13 mouse cellular contexts compared by ENCODE assay signal in genomic region chr12:85264531-85264930, GRCm38 (mm10). TPM values are rescaled to one million over a fixed set of nuclear protein-coding genes. Genes with fewer than 3 reads are reported as not detected.
DNase-seq lines count a peak whose midpoint lies in the region; ATAC-seq and TF ChIP-seq lines count a peak whose summit lies in the region.
"Had no signal": no experiment of that assay in that cellular context is flagged by ENCODE, and none has a peak within 500 bp of the region (broad histone marks: within the 10 kb centered on the region; RNA-seq: fewer than 3 reads in every experiment).

No protein-coding gene starts in this region.

- no peaks in the 10 kb centered on the region for H3K4me1 ChIP-seq in hindbrain, postnatal 0 days (ENCODE audit: insufficient read depth, low read length)
- no peaks in the 10 kb centered on the region for H3K4me1 ChIP-seq in hindbrain, embryonic 16.5 days (ENCODE audit: control insufficient read depth, insufficient read depth, low read depth, low read length)
- H3K4me1 ChIP-seq in embryonic facial prominence, embryonic 12.5 days = peaks cover 27% of the 10 kb centered on the region
- peaks cover 28% of the 10 kb centered on the region; the same call in 1 of the 2 replicates for H3K4me1 ChIP-seq in limb, embryonic 15.5 days
- H3K4me1 ChIP-seq in liver, postnatal 0 days (ENCODE audit: insufficient read depth) = no peaks in the 10 kb centered on the region

- whole genome bisulfite sequencing in hindbrain, postnatal 0 days = 61% methylated on average over 8 of the region's 8 CpGs
- WGBS in hindbrain, embryonic 16.5 days = 75% methylated on average over 8 of the region's 8 CpGs
- 50% methylated on average over 8 of the region's 8 CpGs for WGBS in embryonic facial prominence, embryonic 12.5 days
- 36% methylated on average over 8 of the region's 8 CpGs for WGBS in limb, embryonic 15.5 days
- 87% methylated on average over 8 of the region's 8 CpGs for WGBS in liver, postnatal 0 days (ENCODE audit: insufficient replicate concordance)

- TF ChIP-seq CTCF in hindbrain, postnatal 0 days (IDR thresholded peaks at IDR 0.05; ENCODE audit: low read depth) = no peak
- TF ChIP-seq CTCF in liver, postnatal 0 days (IDR thresholded peaks at IDR 0.05; ENCODE audit: low read depth) = no peak

- H3K27me3 ChIP-seq in hindbrain, postnatal 0 days (ENCODE audit: insufficient read depth, low read length) = no peaks in the 10 kb centered on the region
- no peaks in the 10 kb centered on the region for H3K27me3 ChIP-seq in hindbrain, embryonic 16.5 days (replicated peaks; ENCODE audit: control insufficient read depth, insufficient read depth, low read length)
- H3K27me3 ChIP-seq in embryonic facial prominence, embryonic 12.5 days = no peaks in the 10 kb centered on the region
- no peaks in the 10 kb centered on the region for H3K27me3 ChIP-seq in limb, embryonic 15.5 days
- no peaks in the 10 kb centered on the region for H3K27me3 ChIP-seq in liver, postnatal 0 days (ENCODE audit: insufficient read depth, low read length)
- H3K27me3 ChIP-seq: heart, embryonic 13.5 days; hindbrain, embryonic 15.5 days had no signal

- no peaks in the 10 kb centered on the region for H3K36me3 ChIP-seq in hindbrain, postnatal 0 days (ENCODE audit: insufficient read depth, low read length)
- H3K36me3 ChIP-seq in hindbrain, embryonic 16.5 days (ENCODE audit: control insufficient read depth, insufficient read depth, low read length) = no peaks in the 10 kb centered on the region; the same call in 1 of the 2 replicates
- no peaks in the 10 kb centered on the region for H3K36me3 ChIP-seq in embryonic facial prominence, embryonic 12.5 days
- H3K36me3 ChIP-seq in limb, embryonic 15.5 days = no peaks in the 10 kb centered on the region
- H3K36me3 ChIP-seq in liver, postnatal 0 days (replicated peaks; ENCODE audit: insufficient read depth, low read length) = no peaks in the 10 kb centered on the region; the same call in 1 of the 2 replicates

- no peak overlapping the region for H3K9ac ChIP-seq in hindbrain, postnatal 0 days (replicated peaks; ENCODE audit: low read length)
- no peak overlapping the region for H3K9ac ChIP-seq in hindbrain, embryonic 16.5 days (ENCODE audit: low read depth, low read length)
- no peak overlapping the region for H3K9ac ChIP-seq in embryonic facial prominence, embryonic 12.5 days
- no peak overlapping the region for H3K9ac ChIP-seq in limb, embryonic 15.5 days
- no peak overlapping the region for H3K9ac ChIP-seq in liver, postnatal 0 days (replicated peaks)
- H3K9ac ChIP-seq: heart, embryonic 13.5 days; hindbrain, embryonic 15.5 days had no signal

- peak; percentile 33 for DNase-seq in hindbrain, postnatal 0 days (ENCODE audit: low spot score)
- DNase-seq in lung, postnatal 4 days = peak; percentile 34 to 49
- no peak for DNase-seq in lung, postnatal 14 days
- no peak for DNase-seq in liver, postnatal 0 days
- no peak for DNase-seq in gastrocnemius, postnatal 4 days (ENCODE audit: low spot score in 2 of 2)
- DNase-seq: gastrocnemius, adult 2 months; thymus, adult 2 months had no signal

- H3K9me3 ChIP-seq in hindbrain, postnatal 0 days (ENCODE audit: low read length) = no peaks in the 10 kb centered on the region
- no peaks in the 10 kb centered on the region for H3K9me3 ChIP-seq in hindbrain, embryonic 16.5 days (ENCODE audit: control insufficient read depth, low read length)
- no peaks in the 10 kb centered on the region for H3K9me3 ChIP-seq in embryonic facial prominence, embryonic 12.5 days
- H3K9me3 ChIP-seq in limb, embryonic 15.5 days = no peaks in the 10 kb centered on the region
- H3K9me3 ChIP-seq in liver, postnatal 0 days (ENCODE audit: low read length) = no peaks in the 10 kb centered on the region
- H3K9me3 ChIP-seq: heart, embryonic 13.5 days; hindbrain, embryonic 15.5 days had no signal

- ATAC-seq in hindbrain, postnatal 0 days = no peak
- ATAC-seq in hindbrain, embryonic 16.5 days = no peak
- ATAC-seq in embryonic facial prominence, embryonic 12.5 days (ENCODE audit: insufficient number of reproducible peaks, insufficient read depth, low FRiP score, low TSS enrichment) = no peak
- no peak for ATAC-seq in limb, embryonic 15.5 days (ENCODE audit: insufficient number of reproducible peaks, low FRiP score, low TSS enrichment, low read depth)
- ATAC-seq in liver, postnatal 0 days = no peak

- no peak overlapping the region for H3K4me3 ChIP-seq in hindbrain, postnatal 0 days (ENCODE audit: low read length)
- H3K4me3 ChIP-seq in hindbrain, embryonic 16.5 days (ENCODE audit: low read length) = no peak overlapping the region
- no peak overlapping the region for H3K4me3 ChIP-seq in embryonic facial prominence, embryonic 12.5 days
- H3K4me3 ChIP-seq in limb, embryonic 15.5 days = no peak overlapping the region
- no peak overlapping the region for H3K4me3 ChIP-seq in liver, postnatal 0 days (ENCODE audit: low read depth, low read length)
- H3K4me3 ChIP-seq: gastrocnemius, adult 2 months; heart, embryonic 13.5 days; hindbrain, embryonic 15.5 days had no signal

- H3K4me2 ChIP-seq in hindbrain, postnatal 0 days (ENCODE audit: low read depth, low read length) = no peak overlapping the region
- H3K4me2 ChIP-seq in hindbrain, embryonic 16.5 days (ENCODE audit: low read length) = no peak overlapping the region
- no peak overlapping the region for H3K4me2 ChIP-seq in embryonic facial prominence, embryonic 12.5 days (replicated peaks)
- H3K4me2 ChIP-seq in limb, embryonic 15.5 days = no peak overlapping the region
- H3K4me2 ChIP-seq in liver, postnatal 0 days (ENCODE audit: low read depth, low read length) = no peak overlapping the region
- H3K4me2 ChIP-seq: heart, embryonic 13.5 days; hindbrain, embryonic 15.5 days had no signal

- TF ChIP-seq EP300 in liver, postnatal 0 days (IDR thresholded peaks at IDR 0.05; ENCODE audit: low read depth) = no peak

- no peak overlapping the region for H3K27ac ChIP-seq in hindbrain, postnatal 0 days
- H3K27ac ChIP-seq in hindbrain, embryonic 16.5 days (ENCODE audit: low read depth, low read length) = no peak overlapping the region
- H3K27ac ChIP-seq in embryonic facial prominence, embryonic 12.5 days = peak overlapping the region; percentile 78
- peak overlapping the region; percentile 65; the same call in 1 of the 2 replicates for H3K27ac ChIP-seq in limb, embryonic 15.5 days
- no peak overlapping the region for H3K27ac ChIP-seq in liver, postnatal 0 days (ENCODE audit: low read depth)
- H3K27ac ChIP-seq: gastrocnemius, adult 2 months; heart, embryonic 13.5 days; hindbrain, embryonic 15.5 days had no signal

RNA-seq across cellular contexts. Expression of gene Mlh3, which starts 5.9 kb away (rescaled TPM):
- 5.5 and 9.9 TPM in 2 replicates for total RNA-seq in hindbrain, postnatal 0 days (2014; rRNA removed)
- 4.9 and 5.1 TPM in 2 replicates for polyA plus RNA-seq in hindbrain, postnatal 0 days (2015; fragmentation: Nextera tagmentation; extraction: Ambion mirVana)
- polyA plus RNA-seq in hindbrain, embryonic 16.5 days (2015; fragmentation: Nextera tagmentation; extraction: Ambion mirVana) = 7.6 and 8.7 TPM in 2 replicates
- 10.1 and 11.0 TPM in 2 replicates for polyA plus RNA-seq in embryonic facial prominence, embryonic 12.5 days (2016; fragmentation: Nextera tagmentation; extraction: Ambion mirVana)
- 8.1 and 9.4 TPM in 2 replicates for polyA plus RNA-seq in limb, embryonic 15.5 days (2015; fragmentation: Nextera tagmentation; extraction: Ambion mirVana)
- 1.4 and 1.6 TPM in 2 replicates for polyA plus RNA-seq in liver, postnatal 0 days (2015; fragmentation: Nextera tagmentation; extraction: Ambion mirVana)
- total RNA-seq in gastrocnemius, postnatal 4 days (2021) = 10 to 100 TPM; 10.6 to 11.5 TPM

RNA-seq across cellular contexts. Expression of gene Acyp1, which starts 23.7 kb away (rescaled TPM):
- 17.9 and 18.2 TPM in 2 replicates for total RNA-seq in hindbrain, postnatal 0 days (2014; rRNA removed)
- 50.9 and 55.8 TPM in 2 replicates for polyA plus RNA-seq in hindbrain, postnatal 0 days (2015; fragmentation: Nextera tagmentation; extraction: Ambion mirVana)
- polyA plus RNA-seq in hindbrain, embryonic 16.5 days (2015; fragmentation: Nextera tagmentation; extraction: Ambion mirVana) = 47.1 and 58.4 TPM in 2 replicates
- 43.8 and 45.1 TPM in 2 replicates for polyA plus RNA-seq in embryonic facial prominence, embryonic 12.5 days (2016; fragmentation: Nextera tagmentation; extraction: Ambion mirVana)
- 41.8 and 42.0 TPM in 2 replicates for polyA plus RNA-seq in limb, embryonic 15.5 days (2015; fragmentation: Nextera tagmentation; extraction: Ambion mirVana)
- 27.8 and 29.9 TPM in 2 replicates for polyA plus RNA-seq in liver, postnatal 0 days (2015; fragmentation: Nextera tagmentation; extraction: Ambion mirVana)
- 10 to 100 TPM; 15.7 to 18.0 TPM for total RNA-seq in gastrocnemius, postnatal 4 days (2021)

RNA-seq across cellular contexts. Expression of gene Zc2hc1c, which starts 23.9 kb away (rescaled TPM):
- total RNA-seq in hindbrain, postnatal 0 days (2014; rRNA removed) = 1.1 and 1.3 TPM in 2 replicates
- polyA plus RNA-seq in hindbrain, postnatal 0 days (2015; fragmentation: Nextera tagmentation; extraction: Ambion mirVana) = 1.4 and 1.5 TPM in 2 replicates
- polyA plus RNA-seq in hindbrain, embryonic 16.5 days (2015; fragmentation: Nextera tagmentation; extraction: Ambion mirVana) = 1.7 and 1.8 TPM in 2 replicates
- polyA plus RNA-seq in embryonic facial prominence, embryonic 12.5 days (2016; fragmentation: Nextera tagmentation; extraction: Ambion mirVana) = 0.78 and 1.1 TPM in 2 replicates
- polyA plus RNA-seq in limb, embryonic 15.5 days (2015; fragmentation: Nextera tagmentation; extraction: Ambion mirVana) = 1.9 and 2.2 TPM in 2 replicates
- polyA plus RNA-seq in liver, postnatal 0 days (2015; fragmentation: Nextera tagmentation; extraction: Ambion mirVana) = 0.12 and 0.22 TPM in 2 replicates
- 1 to 10 TPM in 1 of 2 experiments, under 1 TPM in 1; 0.73 to 1.4 TPM for total RNA-seq in gastrocnemius, postnatal 4 days (2021)
- total RNA-seq: monocyte, adult 5-6 weeks had no signal

RNA-seq across cellular contexts. Expression of gene Eif2b2, which starts 45.2 kb away (rescaled TPM):
- 38.9 and 91.0 TPM in 2 replicates for total RNA-seq in hindbrain, postnatal 0 days (2014; rRNA removed)
- 86.6 and 87.9 TPM in 2 replicates for polyA plus RNA-seq in hindbrain, postnatal 0 days (2015; fragmentation: Nextera tagmentation; extraction: Ambion mirVana)
- polyA plus RNA-seq in hindbrain, embryonic 16.5 days (2015; fragmentation: Nextera tagmentation; extraction: Ambion mirVana) = 80.1 and 82.3 TPM in 2 replicates
- polyA plus RNA-seq in embryonic facial prominence, embryonic 12.5 days (2016; fragmentation: Nextera tagmentation; extraction: Ambion mirVana) = 79.0 and 88.2 TPM in 2 replicates
- 79.4 and 83.8 TPM in 2 replicates for polyA plus RNA-seq in limb, embryonic 15.5 days (2015; fragmentation: Nextera tagmentation; extraction: Ambion mirVana)
- 21.7 and 24.6 TPM in 2 replicates for polyA plus RNA-seq in liver, postnatal 0 days (2015; fragmentation: Nextera tagmentation; extraction: Ambion mirVana)
- total RNA-seq in gastrocnemius, postnatal 4 days (2021) = 10 to 100 TPM; 80.6 to 95.1 TPM

Comparison
In these comparisons a context has a peak if more than half of its experiments do, and no peak if none do; other contexts are left out.
1. DNase-seq: peak in hindbrain, postnatal 0 days (single experiment) and lung, postnatal 4 days (2 of 2); none in lung, postnatal 14 days (single experiment), liver, postnatal 0 days (single experiment) and gastrocnemius, postnatal 4 days (0 of 2).
2. H3K27ac ChIP-seq: peak in embryonic facial prominence, embryonic 12.5 days (single experiment) and limb, embryonic 15.5 days (single experiment); none in hindbrain, postnatal 0 days (single experiment), hindbrain, embryonic 16.5 days (single experiment) and liver, postnatal 0 days (single experiment).